8 mouse cellular contexts compared by ENCODE assay signal in the genomic region with DNA sequence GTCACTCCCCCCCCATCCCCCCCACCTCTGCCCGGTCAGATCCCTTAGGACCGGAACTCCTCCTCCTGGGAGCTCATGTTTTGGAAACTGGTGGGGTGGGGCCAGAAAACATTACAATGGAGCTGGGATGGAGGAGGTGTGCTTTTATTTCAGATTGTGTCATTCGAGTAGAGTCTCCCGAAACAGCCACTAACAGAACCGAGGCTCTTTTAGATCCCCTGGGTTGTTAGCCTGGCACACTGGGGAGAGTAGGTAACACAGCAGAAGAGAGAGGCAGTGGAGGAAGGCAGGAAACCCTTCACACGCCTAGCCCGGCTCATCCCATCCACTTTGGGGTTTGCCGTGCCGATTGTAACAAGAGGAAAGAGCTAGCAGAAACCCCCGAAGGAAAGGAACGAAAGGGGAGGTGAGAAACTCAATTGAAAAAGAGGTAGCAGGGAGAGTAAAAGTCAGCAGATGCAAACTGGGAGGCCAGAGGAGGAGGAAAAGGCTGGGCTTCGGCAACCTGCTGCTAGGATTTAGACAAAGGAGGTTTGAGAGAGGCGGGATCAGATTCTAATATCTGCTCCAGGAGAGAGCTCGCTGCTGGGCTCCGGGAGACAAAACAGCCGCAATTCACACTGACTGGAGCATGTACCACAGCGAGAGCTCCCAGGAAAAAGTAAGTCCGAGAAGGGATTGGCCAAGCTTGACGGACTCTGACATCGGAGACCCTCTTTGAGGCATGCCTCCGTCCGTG. TPM values are rescaled to one million over a fixed set of nuclear protein-coding genes. Genes with fewer than 3 reads are reported as not detected.
A peak's percentile ranks its signal among the peaks of the same experiment; 100 is the strongest.
DNase-seq lines count a peak whose midpoint lies in the region; ATAC-seq and TF ChIP-seq lines count a peak whose summit lies in the region.

No protein-coding gene starts in this region.

- peak overlapping the region; percentile 69 for H3K9ac ChIP-seq in hindbrain, embryonic 11.5 days (ENCODE audit: low read depth, low read length)
- no peak overlapping the region for H3K9ac ChIP-seq in liver, embryonic 16.5 days (ENCODE audit: low read depth, low read length)

- no peak for TF ChIP-seq POLR2A in olfactory bulb, adult 2 months (IDR thresholded peaks at IDR 0.05; ENCODE audit: insufficient read depth, low read depth, low read length)

- peak overlapping the region; percentile 53 for H3K4me3 ChIP-seq in embryonic facial prominence, embryonic 10.5 days
- peak overlapping the region; percentile 31 for H3K4me3 ChIP-seq in hindbrain, embryonic 11.5 days (ENCODE audit: low read depth, low read length)
- peak overlapping the region; percentile 34 for H3K4me3 ChIP-seq in liver, embryonic 16.5 days (ENCODE audit: low read depth, low read length)
- H3K4me3 ChIP-seq in olfactory bulb, adult 2 months (ENCODE audit: insufficient read depth, low read depth, low read length) = peak overlapping the region; percentile 40

- peaks cover 55% of the 10 kb centered on the region for H3K27me3 ChIP-seq in embryonic facial prominence, embryonic 10.5 days (replicated peaks; ENCODE audit: low read depth, poor library complexity, severe bottlenecking)
- H3K27me3 ChIP-seq in hindbrain, embryonic 11.5 days (ENCODE audit: control insufficient read depth, insufficient read depth, low read length) = 0 out of 2 replicates have a peak, but pooled peaks cover 3% of the 10 kb centered on the region
- H3K27me3 ChIP-seq in liver, embryonic 16.5 days (ENCODE audit: control insufficient read depth, insufficient read depth, low read depth, low read length) = peaks cover 16% of the 10 kb centered on the region

- ATAC-seq in frontal cortex, adult (ENCODE audit: low TSS enrichment) = peak; percentile 77
- 0 out of 2 replicates have a peak, but pooled peaks have one; percentile 47 for ATAC-seq in hindbrain, embryonic 11.5 days (ENCODE audit: low FRiP score)
- ATAC-seq in liver, embryonic 16.5 days (ENCODE audit: low read depth) = no peak

- peaks cover 40% of the 10 kb centered on the region for H3K4me1 ChIP-seq in embryonic facial prominence, embryonic 10.5 days
- H3K4me1 ChIP-seq in hindbrain, embryonic 11.5 days (replicated peaks; ENCODE audit: control insufficient read depth, insufficient read depth, low read length) = peaks cover 2% of the 10 kb centered on the region
- H3K4me1 ChIP-seq in liver, embryonic 16.5 days (ENCODE audit: control insufficient read depth, low read depth, low read length) = peaks cover 6% of the 10 kb centered on the region; the same call in 1 of the 2 replicates
- H3K4me1 ChIP-seq in olfactory bulb, adult 2 months (ENCODE audit: control insufficient read depth, insufficient read depth, low read length) = peaks cover 8% of the 10 kb centered on the region; the same call in 1 of the 2 replicates

- no peak for TF ChIP-seq CTCF in olfactory bulb, adult 2 months (IDR thresholded peaks at IDR 0.05; ENCODE audit: insufficient read depth, low read depth, low read length)

- no peak for DNase-seq in frontal cortex, postnatal 14 days (ENCODE audit: low spot score in 2 of 2)
- DNase-seq in embryonic facial prominence, embryonic 10.5 days (ENCODE audit: low spot score) = peak; percentile 56
- peak; percentile 63 for DNase-seq in hindbrain, embryonic 11.5 days (ENCODE audit: low spot score)
- DNase-seq in gastrocnemius, adult 8-10 months (ENCODE audit: low spot score in 2 of 2) = no peak
- DNase-seq in cerebellum, adult 11-12 months = no peak

- peak overlapping the region; percentile 49 for H3K4me2 ChIP-seq in hindbrain, embryonic 11.5 days (replicated peaks; ENCODE audit: low read depth, low read length)
- peak overlapping the region; percentile 43 for H3K4me2 ChIP-seq in liver, embryonic 16.5 days (ENCODE audit: low read depth, low read length)

- H3K27ac ChIP-seq in embryonic facial prominence, embryonic 10.5 days (replicated peaks) = peak overlapping the region; percentile 84
- H3K27ac ChIP-seq in hindbrain, embryonic 11.5 days (ENCODE audit: low read depth, low read length) = no peak overlapping the region
- H3K27ac ChIP-seq in liver, embryonic 16.5 days (ENCODE audit: low read length) = no peak overlapping the region
- H3K27ac ChIP-seq in olfactory bulb, adult 2 months (ENCODE audit: insufficient read depth, low read depth, low read length) = no peak overlapping the region

- no peaks in the 10 kb centered on the region for H3K36me3 ChIP-seq in embryonic facial prominence, embryonic 10.5 days (replicated peaks)
- no peaks in the 10 kb centered on the region for H3K36me3 ChIP-seq in hindbrain, embryonic 11.5 days (ENCODE audit: control insufficient read depth, insufficient read depth, low read length)
- H3K36me3 ChIP-seq in liver, embryonic 16.5 days (ENCODE audit: control insufficient read depth, insufficient read depth) = no peaks in the 10 kb centered on the region

- H3K9me3 ChIP-seq in embryonic facial prominence, embryonic 10.5 days = no peaks in the 10 kb centered on the region
- H3K9me3 ChIP-seq in hindbrain, embryonic 11.5 days (ENCODE audit: control insufficient read depth, low read length) = no peaks in the 10 kb centered on the region
- no peaks in the 10 kb centered on the region for H3K9me3 ChIP-seq in liver, embryonic 16.5 days (replicated peaks; ENCODE audit: control insufficient read depth, low read length)

- 2% methylated on average over 22 of the region's 22 CpGs for WGBS in embryonic facial prominence, embryonic 10.5 days
- WGBS in hindbrain, embryonic 11.5 days = 2% methylated on average over 22 of the region's 22 CpGs
- WGBS in liver, embryonic 16.5 days (ENCODE audit: insufficient replicate concordance) = 1% methylated on average over 22 of the region's 22 CpGs
- WGBS in olfactory bulb, adult 2 months = 3% methylated on average over 22 of the region's 22 CpGs

RNA-seq across cellular contexts. Expression of gene Gcnt2, which starts 27.3 kb away (rescaled TPM):
- 2.1 and 2.9 TPM in 2 replicates for polyA plus RNA-seq in embryonic facial prominence, embryonic 10.5 days (2016; fragmentation: Nextera tagmentation; extraction: Ambion mirVana)
- polyA plus RNA-seq in hindbrain, embryonic 11.5 days (2014; fragmentation: Nextera tagmentation; extraction: Ambion mirVana) = 6.7 and 7.4 TPM in 2 replicates
- 2.2 and 3.1 TPM in 2 replicates for polyA plus RNA-seq in liver, embryonic 16.5 days (2015; fragmentation: Nextera tagmentation; extraction: Ambion mirVana)
- polyA plus RNA-seq in olfactory bulb, adult 2 months (2012; ENCODE audit: insufficient read depth, insufficient read length, low replicate concordance, missing spikeins) = not detected in 2 replicates
- 10 to 100 TPM in 2 of 4 experiments, 1 to 10 TPM in 2; 7.2 to 13.5 (median 10.7) TPM for total RNA-seq in gastrocnemius, adult 8-10 months (2022)

Comparison
In these comparisons a context has a peak if more than half of its experiments do, and no peak if none do; other contexts are left out.
1. DNase-seq: peak in embryonic facial prominence, embryonic 10.5 days (single experiment) and hindbrain, embryonic 11.5 days (single experiment); none in frontal cortex, postnatal 14 days (0 of 2), gastrocnemius, adult 8-10 months (0 of 2) and cerebellum, adult 11-12 months (single experiment).
2. Peak in every context shown above with its lines, with median percentiles within 50 percentile points of each other: H3K4me3 ChIP-seq.